Mouse (Mus musculus) MEL (cell line): ENCODE results near the gene Foxf1. TPM values are rescaled to one million over a fixed set of nuclear protein-coding genes. Genes with fewer than 3 reads are reported as not detected.

Experiments used
- DNase-seq: peaks from one replicate; pipeline ENCODE4 v3.0.0; 2011; ENCODE audit warnings: low read depth, low spot score
- H3K27ac ChIP-seq: 2 replicates; pipeline ENCODE4 v1.5.1; 2012; ENCODE audit warnings: low read depth, mild to moderate bottlenecking, control low read depth, low read length, moderate library complexity; ENCODE audit not compliant: control insufficient read depth
- H3K27me3 ChIP-seq, 2 experiments: fragments of 150-350 bp in 1 of 2; sonication (generic) in 1 of 2; 2 replicates each; pipeline ENCODE4 v1.6.1; 2012; ENCODE audit warnings: low read length in 2 of 2, mild to moderate bottlenecking in 2 of 2, improper control_type of control experiment in 1 of 2, moderate library complexity in 1 of 2; ENCODE audit not compliant: insufficient read depth in 2 of 2, control insufficient read depth in 1 of 2
- H3K36me3 ChIP-seq, 2 experiments: 2 replicates each; pipeline ENCODE4 v1.6.1; 2012 to 2014; ENCODE audit warnings: low read length in 2 of 2, improper control_type of control experiment in 1 of 2, inconsistent platforms in 1 of 2, mild to moderate bottlenecking in 1 of 2; ENCODE audit not compliant: insufficient read depth in 2 of 2, control insufficient read depth in 1 of 2
- H3K4me1 ChIP-seq, 2 experiments: fragments of 150-350 bp in 1 of 2; sonication (generic) in 1 of 2; 2 replicates each; pipeline ENCODE4 v1.6.1; 2012; ENCODE audit warnings: low read length in 2 of 2, improper control_type of control experiment in 1 of 2, mild to moderate bottlenecking in 1 of 2; ENCODE audit not compliant: insufficient read depth in 2 of 2, control insufficient read depth in 1 of 2
- H3K4me3 ChIP-seq, 2 experiments: fragments of 150-350 bp in 1 of 2; sonication (generic) in 1 of 2; 2 replicates each; pipeline ENCODE4 v1.5.1; 2012; ENCODE audit warnings: low read depth in 2 of 2, low read length in 2 of 2, mild to moderate bottlenecking in 2 of 2, moderate library complexity in 2 of 2, control low read depth in 1 of 2, improper control_type of control experiment in 1 of 2; ENCODE audit not compliant: control insufficient read depth in 1 of 2, insufficient read depth in 1 of 2
- H3K79me2 ChIP-seq: 2 replicates; pipeline ENCODE4 v1.6.1; 2012; ENCODE audit warnings: mild to moderate bottlenecking, low read length, moderate library complexity; ENCODE audit not compliant: control insufficient read depth, poor library complexity, insufficient read depth
- H3K9ac ChIP-seq: 2 replicates; pipeline ENCODE4 v1.6.1; 2012; ENCODE audit warnings: low read depth, mild to moderate bottlenecking, control low read depth, low read length, moderate library complexity; ENCODE audit not compliant: control insufficient read depth, poor library complexity, severe bottlenecking
- H3K9me3 ChIP-seq: fragments of 150-350 bp; sonication (generic); replicated peaks from 2 replicates; pipeline ENCODE4 v1.6.1; 2012; ENCODE audit warnings: mild to moderate bottlenecking, low read length, improper control_type of control experiment, moderate library complexity; ENCODE audit not compliant: insufficient read depth
- BHLHE40 ChIP-seq: IDR thresholded peaks from 2 replicates; pipeline ENCODE4 v1.6.1; 2012; ENCODE audit warnings: low read depth, mild to moderate bottlenecking, inconsistent platforms, low read length, improper control_type of control experiment, borderline replicate concordance
- ELF1 ChIP-seq: IDR thresholded peaks from 2 replicates; pipeline ENCODE4 v1.6.1; 2014; ENCODE audit warnings: low read depth, mild to moderate bottlenecking, inconsistent platforms, low read length, improper control_type of control experiment, moderate library complexity
- EP300 ChIP-seq, 2 experiments: IDR thresholded peaks; 2 replicates each; pipeline ENCODE4 v1.6.1; 2011; ENCODE audit warnings: improper control_type of control experiment in 2 of 2, low read length in 2 of 2, low read depth in 1 of 2, mild to moderate bottlenecking in 1 of 2
- ETS1 ChIP-seq: IDR thresholded peaks from 2 replicates; pipeline ENCODE4 v1.6.1; 2012; ENCODE audit warnings: low read depth, mild to moderate bottlenecking, inconsistent platforms, low read length, improper control_type of control experiment, moderate library complexity
- GABPA ChIP-seq: IDR thresholded peaks from 2 replicates; pipeline ENCODE4 v1.6.1; 2012; ENCODE audit warnings: low read depth, mild to moderate bottlenecking, inconsistent platforms, low read length, improper control_type of control experiment, moderate library complexity
- MAX ChIP-seq: IDR thresholded peaks from 2 replicates; pipeline ENCODE4 v1.6.1; 2011; ENCODE audit warnings: low read length, improper control_type of control experiment
- MEF2A ChIP-seq: IDR thresholded peaks from 2 replicates; pipeline ENCODE4 v1.6.1; 2014; ENCODE audit warnings: low read depth, mild to moderate bottlenecking, inconsistent platforms, low read length, improper control_type of control experiment; ENCODE audit not compliant: poor library complexity, insufficient replicate concordance, severe bottlenecking; ENCODE audit errors: extremely low read depth
- MYB ChIP-seq: IDR thresholded peaks from 2 replicates; pipeline ENCODE4 v1.6.1; 2011; ENCODE audit warnings: mild to moderate bottlenecking, low read depth, low read length, improper control_type of control experiment
- MYC ChIP-seq: IDR thresholded peaks from 2 replicates; pipeline ENCODE4 v1.6.1; 2011; ENCODE audit warnings: low read depth, mild to moderate bottlenecking, low read length, improper control_type of control experiment, moderate library complexity
- NELFE ChIP-seq: IDR thresholded peaks from 2 replicates; pipeline ENCODE4 v1.6.1; 2011; ENCODE audit warnings: low read depth, low read length, improper control_type of control experiment
- POLR2A ChIP-seq, 2 experiments: IDR thresholded peaks; 2 replicates each; pipeline ENCODE4 v1.6.1; 2011 to 2012; ENCODE audit warnings: low read length in 2 of 2, mild to moderate bottlenecking in 2 of 2, control low read depth in 1 of 2, improper control_type of control experiment in 1 of 2, low read depth in 1 of 2, moderate library complexity in 1 of 2; ENCODE audit not compliant: control insufficient read depth in 1 of 2, insufficient read depth in 1 of 2, poor library complexity in 1 of 2
- POLR2AphosphoS5 ChIP-seq: IDR thresholded peaks from 2 replicates; pipeline ENCODE4 v1.6.1; 2012; ENCODE audit warnings: low read depth, borderline replicate concordance, mild to moderate bottlenecking, inconsistent platforms, low read length, moderate library complexity, mixed read lengths
- RAD21 ChIP-seq: IDR thresholded peaks from 2 replicates; pipeline ENCODE4 v1.6.1; 2011; ENCODE audit warnings: mild to moderate bottlenecking, low read depth, low read length, improper control_type of control experiment
- RCOR1 ChIP-seq: IDR thresholded peaks from 2 replicates; pipeline ENCODE4 v1.6.1; 2012; ENCODE audit warnings: low read depth, mild to moderate bottlenecking, inconsistent platforms, low read length, improper control_type of control experiment
- SIN3A ChIP-seq: IDR thresholded peaks from 2 replicates; pipeline ENCODE4 v1.6.1; 2012; ENCODE audit warnings: low read length, improper control_type of control experiment, inconsistent platforms
- SMC3 ChIP-seq: IDR thresholded peaks from 2 replicates; pipeline ENCODE4 v1.6.1; 2011; ENCODE audit warnings: low read depth, low read length, improper control_type of control experiment
- TBP ChIP-seq: IDR thresholded peaks from 2 replicates; pipeline ENCODE4 v1.8.0; 2011; ENCODE audit warnings: low read depth, low read length, improper control_type of control experiment
- TCF12 ChIP-seq: IDR thresholded peaks from 2 replicates; pipeline ENCODE4 v1.6.1; 2014; ENCODE audit warnings: low read depth, mild to moderate bottlenecking, inconsistent platforms, low read length, improper control_type of control experiment, moderate library complexity
- ZKSCAN1 ChIP-seq: IDR thresholded peaks from 2 replicates; pipeline ENCODE4 v1.6.1; 2012; ENCODE audit warnings: low read depth, mild to moderate bottlenecking, inconsistent platforms, low read length, improper control_type of control experiment, moderate library complexity
- ZMIZ1 ChIP-seq: IDR thresholded peaks from 2 replicates; pipeline ENCODE4 v1.6.1; 2012; ENCODE audit warnings: low read depth, mild to moderate bottlenecking, inconsistent platforms, low read length, improper control_type of control experiment, moderate library complexity
- ZNF384 ChIP-seq: IDR thresholded peaks from 2 replicates; pipeline ENCODE4 v1.6.1; 2012; ENCODE audit warnings: low read depth, mild to moderate bottlenecking, inconsistent platforms, low read length, improper control_type of control experiment
- polyA plus RNA-seq, 2 experiments: library from polyadenylated mRNA; stranded (reverse) in 1 of 2; unstranded in 1 of 2; fragments of >175 nt in 1 of 2; fragments of >200 nt in 1 of 2; gene quantifications; 2 replicates each; pipeline versions ENCODE4 v1.2.1 to v1.2.4; 2012; ENCODE audit warnings: low replicate concordance in 2 of 2, low read depth in 1 of 2; ENCODE audit not compliant: insufficient read length in 2 of 2, insufficient read depth in 1 of 2, missing spikeins in 1 of 2
- total RNA-seq: library from RNA; depleted of rRNA; stranded (reverse); fragments of 300-350 nt; gene quantifications from 2 replicates; pipeline ENCODE4 v1.2.3, GENCODE M21; 2012

Gene Foxf1
- total and polyA plus RNA-seq, 3 experiments = not detected

DNA sequence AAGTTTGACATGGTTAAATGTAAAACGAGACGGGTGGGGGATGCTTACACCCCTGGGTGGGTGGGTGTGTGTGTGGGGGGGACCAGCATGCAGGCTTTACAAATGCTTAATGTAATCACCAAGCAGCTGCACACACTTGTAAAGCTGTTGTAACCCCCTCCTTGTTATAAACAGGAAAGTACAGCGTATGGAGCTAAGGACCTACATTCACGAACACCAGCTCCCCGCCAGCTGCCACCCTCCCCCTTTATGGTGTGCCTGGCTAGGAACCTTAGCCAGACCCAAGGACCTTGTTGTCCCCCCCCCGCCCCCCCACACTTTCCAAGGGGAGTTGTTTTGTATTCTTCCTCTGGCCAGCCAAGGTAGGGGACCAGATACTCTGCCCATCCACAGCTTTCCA is 42.5 kb downstream of the Foxf1 start:
- Histone ChIP-seq H3K9me3 (no peaks in the 10 kb centered on the region), H3K4me3 (no peak overlapping the region), H3K27ac (no peak overlapping the region), H3K9ac (no peak overlapping the region), H3K79me2 (peaks cover 10% of the 10 kb centered on the region), H3K27me3 (no peaks in the 10 kb centered on the region), H3K36me3 (peaks cover 0 to 1% of the 10 kb centered on the region in 2 experiments; a peak in 1 of 4 replicates), H3K4me1 (peaks cover 0 to 1% of the 10 kb centered on the region in 2 experiments; a peak in 2 of 4 replicates)
- TF ChIP-seq MYB = no peak
- no peak for TF ChIP-seq POLR2A (IDR thresholded peaks at IDR 0.05; ENCODE audit: control insufficient read depth in 1 of 2, insufficient read depth in 1 of 2, low read depth in 1 of 2, low read length in 2 of 2, poor library complexity in 1 of 2)
- TF ChIP-seq EP300 (IDR thresholded peaks at IDR 0.05; ENCODE audit: low read depth in 1 of 2, low read length in 2 of 2) = no peak
- no peak for TF ChIP-seq TCF12
- no peak for TF ChIP-seq POLR2AphosphoS5
- no peak for TF ChIP-seq ZKSCAN1
- TF ChIP-seq ZNF384 = no peak
- no peak for TF ChIP-seq GABPA
- no peak for TF ChIP-seq ETS1
- no peak for DNase-seq

GRCm38 (mm10) chr8:121127291-121127701 is 43.1 kb downstream of the Foxf1 start:
- no peaks in the 10 kb centered on the region for H3K27me3 ChIP-seq
- no peaks in the 10 kb centered on the region for H3K9me3 ChIP-seq
- H3K4me1 ChIP-seq = no peaks in the 10 kb centered on the region; a peak in 1 of 4 replicates

DNA sequence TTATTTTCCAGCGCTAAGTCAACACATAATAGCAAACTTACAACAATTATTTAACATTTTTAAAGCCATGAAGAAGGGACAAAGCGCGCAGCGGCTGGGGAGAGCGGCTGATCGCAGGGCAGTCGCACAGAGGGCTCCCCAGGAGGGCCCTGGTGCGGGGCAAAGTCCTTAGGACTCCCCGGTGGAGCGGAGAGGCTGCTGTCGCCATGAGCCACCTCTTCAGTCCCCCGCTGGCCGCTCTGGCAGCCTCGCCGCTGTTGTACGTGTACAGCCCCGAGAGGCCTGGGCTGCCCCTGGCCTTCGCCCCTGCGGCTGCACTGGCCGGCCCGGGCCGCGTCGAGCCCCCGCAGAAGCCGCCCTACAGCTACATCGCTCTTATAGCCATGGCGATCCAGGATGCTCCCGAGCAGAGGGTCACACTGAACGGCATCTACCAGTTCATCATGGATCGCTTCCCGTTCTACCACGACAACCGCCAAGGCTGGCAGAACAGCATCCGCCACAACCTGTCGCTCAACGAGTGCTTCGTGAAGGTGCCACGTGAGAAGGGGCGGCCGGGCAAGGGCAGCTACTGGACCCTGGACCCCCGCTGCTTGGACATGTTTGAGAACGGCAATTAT is 43.7 kb downstream of the Foxf1 start, which contains the start of gene Foxl1:
Gene Foxl1, plus strand, starts transcription at position 185 of the 620 bp plus-strand sequence.
- no peak within 1 kb of the TSS for H3K4me3 ChIP-seq
- no peak within 1 kb of the TSS for H3K27ac ChIP-seq
- no peaks in the 10 kb centered on the region; the same call in none of the 2 replicates for H3K79me2 ChIP-seq
- H3K4me1 ChIP-seq = no peaks in the 10 kb centered on the region; a peak in 1 of 4 replicates
- no peaks in the 10 kb centered on the region for H3K27me3 ChIP-seq
- H3K36me3 ChIP-seq = no peaks in the 10 kb centered on the region
- H3K9me3 ChIP-seq = no peaks in the 10 kb centered on the region
- no peak for DNase-seq
- TF ChIP-seq MYC (no peak), SIN3A (no peak), POLR2A (IDR thresholded peaks at IDR 0.05; ENCODE audit: control insufficient read depth in 1 of 2, insufficient read depth in 1 of 2, low read depth in 1 of 2, low read length in 2 of 2, poor library complexity in 1 of 2) (no peak), TBP (no peak), ZMIZ1 (no peak), ELF1 (no peak), TCF12 (no peak), ETS1 (no peak), EP300 (IDR thresholded peaks at IDR 0.05; ENCODE audit: low read depth in 1 of 2, low read length in 2 of 2) (no peak), RAD21 (no peak), NELFE (no peak), BHLHE40 (no peak), MYB (no peak)
- H3K9ac ChIP-seq = no peak within 1 kb of the TSS

More at GRCm38 (mm10) chr8:121127291-121127701, 43.1 kb downstream of the Foxf1 start:
- Histone ChIP-seq H3K79me2 (peaks cover 4% of the 10 kb centered on the region), H3K27ac (no peak overlapping the region), H3K4me3 (no peak overlapping the region), H3K9ac (no peak overlapping the region), H3K36me3 (no peaks in the 10 kb centered on the region)
- DNase-seq = no peak
- no peak for TF ChIP-seq EP300 (IDR thresholded peaks at IDR 0.05; ENCODE audit: low read depth in 1 of 2, low read length in 2 of 2)
- TF ChIP-seq SIN3A = no peak
- no peak for TF ChIP-seq MEF2A
- no peak for TF ChIP-seq MAX
- TF ChIP-seq ZNF384 = no peak
- no peak for TF ChIP-seq SMC3
- no peak for TF ChIP-seq RCOR1
